Mouse (Mus musculus) liver, embryonic 14.5 days (tissue): ENCODE measurements at regions not wholly inside any gene's neighbourhood (a gene's known extent, or its start where the extent isn't known, plus 50 kb on each side); places are given as distances from the start of the nearest gene placed in this dataset.

ENCODE experiments used
- ATAC-seq: fragments of 200-750 bp; cut with Nextera tagmentation; 2 replicates; pipeline ENCODE4 v1.8.0; 2017; ENCODE audit warnings: moderate number of reproducible peaks, mild to moderate bottlenecking, moderate library complexity; ENCODE audit not compliant: insufficient read depth
- DNase-seq, 3 experiments: peaks; one replicate each; pipeline ENCODE4 v3.0.0-alpha.2; 2012 to 2013; ENCODE audit warnings: low read depth in 3 of 3, low spot score in 3 of 3
- H3K27ac ChIP-seq: fragments of 300-500 bp; sonication (generic); 2 replicates; pipeline ENCODE4 v1.5.1; 2014; ENCODE audit warnings: moderate library complexity, mild to moderate bottlenecking, control low read depth, inconsistent platforms
- H3K27me3 ChIP-seq: fragments of 300-500 bp; sonication (generic); 2 replicates; pipeline ENCODE4 v1.6.1; 2014; ENCODE audit warnings: mild to moderate bottlenecking, low read length, moderate library complexity; ENCODE audit not compliant: control insufficient read depth, insufficient read depth
- H3K36me3 ChIP-seq: fragments of 300-500 bp; sonication (generic); replicated peaks from 2 replicates; pipeline ENCODE4 v1.6.1; 2014; ENCODE audit warnings: low read depth; ENCODE audit not compliant: control insufficient read depth, insufficient read depth
- H3K4me1 ChIP-seq, 2 experiments: fragments of 200-500 bp in 1 of 2; fragments of 300-500 bp in 1 of 2; sonication (generic) in 1 of 2; replicated peaks; 2 replicates each; pipeline ENCODE4 v1.6.1; 2012 to 2014; ENCODE audit warnings: antibody characterized with exemption in 1 of 2, inconsistent platforms in 1 of 2, low read length in 1 of 2; ENCODE audit not compliant: control insufficient read depth in 2 of 2, insufficient read depth in 2 of 2
- H3K4me2 ChIP-seq: fragments of 300-500 bp; sonication (generic); 2 replicates; pipeline ENCODE4 v1.6.1; 2014; ENCODE audit warnings: low read depth, mild to moderate bottlenecking, control low read depth, moderate library complexity
- H3K4me3 ChIP-seq, 2 experiments: fragments of 200-500 bp in 1 of 2; fragments of 300-500 bp in 1 of 2; sonication (generic) in 1 of 2; 2 replicates each; pipeline ENCODE4 v1.5.1; 2012 to 2014; ENCODE audit warnings: low read depth in 2 of 2, low read length in 2 of 2, mild to moderate bottlenecking in 2 of 2, control low read depth in 1 of 2, inconsistent platforms in 1 of 2, moderate library complexity in 1 of 2; ENCODE audit not compliant: insufficient read depth in 1 of 2
- H3K9ac ChIP-seq: fragments of 300-500 bp; sonication (generic); replicated peaks from 2 replicates; pipeline ENCODE4 v1.6.1; 2014; ENCODE audit warnings: mild to moderate bottlenecking, control low read depth, moderate library complexity
- H3K9me3 ChIP-seq: fragments of 300-500 bp; sonication (generic); 2 replicates; pipeline ENCODE4 v1.6.1; 2016; ENCODE audit warnings: low read length, mixed read lengths; ENCODE audit not compliant: control insufficient read depth
- CTCF ChIP-seq: IDR thresholded peaks from 2 replicates; pipeline ENCODE4 v1.5.1; 2016; ENCODE audit warnings: antibody characterized with exemption, low read depth, control low read depth
- EP300 ChIP-seq: IDR thresholded peaks from 2 replicates; pipeline ENCODE4 v1.6.1; 2016; ENCODE audit warnings: antibody characterized with exemption, low read depth
- WGBS: fragments of 180-500 bp; shearing (Covaris S2); extraction: QIAGEN DNeasy Blood & Tissue Kit; methylation state at CpG from one replicate; pipeline ENCODE4 v1.1.7; 2014; ENCODE audit not compliant: insufficient replicate concordance; 5-methylcytosine and 5-hydroxymethylcytosine counted together

DNA sequence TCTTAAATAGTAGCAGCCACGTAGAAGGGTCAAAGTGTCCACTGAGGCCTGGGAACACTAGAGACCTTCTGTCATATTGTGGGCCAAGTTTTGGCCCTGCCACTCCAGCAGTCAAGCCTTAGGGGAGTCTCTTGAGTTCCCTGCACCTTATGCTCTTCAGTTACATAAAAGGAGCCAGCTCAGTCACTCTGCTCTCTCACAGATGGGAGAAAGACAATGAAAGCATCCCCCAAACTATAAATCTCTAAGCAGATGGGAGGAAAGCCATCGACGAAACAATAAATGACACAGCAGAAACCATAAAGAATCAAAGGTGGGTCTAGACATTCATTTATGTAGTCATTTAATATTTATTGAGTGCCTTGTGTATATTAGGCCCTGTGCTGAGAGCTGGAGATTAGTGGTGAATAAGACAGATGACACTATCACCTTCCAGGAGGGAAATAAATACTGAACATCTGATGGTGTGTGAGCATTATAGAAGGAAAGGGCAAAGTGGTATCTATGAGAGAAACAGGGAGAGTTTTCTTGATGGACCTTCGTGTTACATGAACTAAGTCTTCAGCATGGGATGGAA is 137.5 kb upstream of the Synpr start:
- Histone ChIP-seq H3K36me3 (no peaks in the 10 kb centered on the region), H3K4me1 (no peaks in the 10 kb centered on the region), H3K27ac (no peak overlapping the region), H3K27me3 (no peaks in the 10 kb centered on the region), H3K9me3 (no peaks in the 10 kb centered on the region), H3K4me3 (no peak overlapping the region), H3K4me2 (no peak overlapping the region), H3K9ac (no peak overlapping the region)
- WGBS, result 57% methylated on average over 4 of the region's 4 CpGs
- DNase-seq (no peak), ATAC-seq (no peak)
- TF ChIP-seq EP300, result no peak
- no peak for TF ChIP-seq CTCF

- TF ChIP-seq EP300 (no peak), CTCF (no peak)
- Histone ChIP-seq H3K27me3 (no peaks in the 10 kb centered on the region), H3K9ac (no peak overlapping the region), H3K27ac (no peak overlapping the region), H3K9me3 (no peaks in the 10 kb centered on the region), H3K36me3 (no peaks in the 10 kb centered on the region), H3K4me2 (no peak overlapping the region), H3K4me3 (no peak overlapping the region), H3K4me1 (no peaks in the 10 kb centered on the region)
- no peak for DNase-seq
- no peak for ATAC-seq
- 31% methylated on average over 1 of the region's 1 CpGs for WGBS
Observed at GRCm38 (mm10) chr14:13149617-13150016, 135.0 kb upstream of the Synpr start.

DNA sequence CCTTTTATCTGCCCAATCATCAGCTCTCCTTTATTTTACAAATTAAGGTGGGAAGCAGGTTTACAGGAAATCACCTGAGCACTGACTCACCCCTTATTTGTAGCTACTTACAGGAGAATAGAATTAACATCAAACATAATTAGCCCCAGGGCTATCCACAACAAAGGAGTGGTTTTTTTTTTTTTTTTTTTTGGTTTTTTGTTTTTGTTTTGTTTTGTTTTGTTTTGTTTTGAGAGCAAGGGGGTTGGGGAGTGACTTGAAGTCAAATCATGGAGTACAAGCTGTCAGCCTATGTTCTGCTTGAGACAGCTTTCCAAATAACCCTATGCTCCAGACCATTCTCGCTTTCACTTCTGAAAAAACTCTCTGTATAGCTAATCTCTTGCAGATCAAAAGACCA is 132.9 kb upstream of the Synpr start:
- no peak for DNase-seq

GRCm38 (mm10) chr14:13176149-13176548 is 108.4 kb upstream of the Synpr start:
- Histone ChIP-seq H3K9me3 (no peaks in the 10 kb centered on the region), H3K4me1 (no peaks in the 10 kb centered on the region), H3K4me3 (no peak overlapping the region), H3K36me3 (no peaks in the 10 kb centered on the region), H3K27ac (no peak overlapping the region), H3K4me2 (no peak overlapping the region), H3K9ac (no peak overlapping the region), H3K27me3 (no peaks in the 10 kb centered on the region)
- DNase-seq, result no peak
- TF ChIP-seq EP300 (no peak), CTCF (no peak)
- 38% methylated on average over 3 of the region's 3 CpGs for WGBS
- ATAC-seq, result no peak

More for the DNA sequence above, 132.9 kb upstream of the Synpr start:
- Histone ChIP-seq H3K27ac (no peak overlapping the region), H3K9me3 (no peaks in the 10 kb centered on the region), H3K36me3 (no peaks in the 10 kb centered on the region), H3K4me3 (no peak overlapping the region), H3K4me2 (no peak overlapping the region), H3K9ac (no peak overlapping the region), H3K4me1 (no peaks in the 10 kb centered on the region), H3K27me3 (no peaks in the 10 kb centered on the region)
- ATAC-seq, result no peak
- TF ChIP-seq CTCF (no peak), EP300 (no peak)
- 50% methylated on average over 1 of the region's 1 CpGs for WGBS

DNA sequence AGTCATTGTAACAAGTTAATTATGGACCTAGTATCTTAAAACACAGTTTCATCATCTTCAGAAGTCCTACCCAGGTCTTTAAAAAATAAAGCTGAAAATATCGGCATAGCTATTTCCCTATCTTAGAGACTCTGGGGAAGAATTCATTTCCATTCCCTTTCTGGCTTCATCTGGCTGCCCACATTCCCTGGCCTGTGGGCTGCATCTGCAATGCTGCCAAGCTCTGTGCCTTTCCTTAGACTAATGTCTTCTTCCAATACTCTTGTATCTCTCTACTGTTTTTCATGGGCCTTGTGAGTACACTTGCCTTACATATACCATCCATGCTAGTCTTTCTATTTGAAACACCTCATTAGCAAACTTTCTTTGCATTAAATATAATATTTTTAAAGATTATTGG is 106.7 kb upstream of the Synpr start:
- no peaks in the 10 kb centered on the region for H3K36me3 ChIP-seq
- H3K9me3 ChIP-seq, result no peaks in the 10 kb centered on the region
- H3K4me1 ChIP-seq, result no peaks in the 10 kb centered on the region
- H3K4me2 ChIP-seq, result no peak overlapping the region
- TF ChIP-seq EP300, result no peak
- TF ChIP-seq CTCF, result no peak
- ATAC-seq (no peak), DNase-seq (no peak)
- 53% methylated on average over 1 of the region's 1 CpGs for WGBS
- no peaks in the 10 kb centered on the region for H3K27me3 ChIP-seq
- no peak overlapping the region for H3K9ac ChIP-seq
- H3K27ac ChIP-seq, result no peak overlapping the region
- no peak overlapping the region for H3K4me3 ChIP-seq
